Mouse (Mus musculus) T-helper 2 cell (primary cell): ENCODE results near the gene Vegfb.

Source experiments
- in situ Hi-C: fragments of 300-600 bp; cut with MboI, MseI; formaldehyde crosslinking; loops from one replicate; pipeline ENCODE4 v1.15.1; 2025; ENCODE audit warnings: high pct_unique_total_duplicates

Vegfb gene

GRCm38 (mm10) chr19:6942249-6942691 lies 45.2 kb downstream of the Vegfb start, which contains the start of gene Gpr137:
TSS of gene Gpr137 (minus strand) at chr19:6942480.
- in situ Hi-C loops = no loop called here

- in situ Hi-C loops = no loop called here
Measured at GRCm38 (mm10) chr19:6941372-6942248, 45.8 kb downstream of the Vegfb start, which contains the start of gene Bad. TSS of gene Bad (plus strand) at chr19:6941861.

- in situ Hi-C loops = no loop called here
Measured at GRCm38 (mm10) chr19:6940396-6941351, 46.8 kb downstream of the Vegfb start.

- in situ Hi-C loops = loop anchor here (5.0 kb wide), 1 partner anchor 38 kb away; the partner anchor contains the start of gene Plcb3
Measured at GRCm38 (mm10) chr19:6939106-6940002, 48.1 kb downstream of the Vegfb start.

GRCm38 (mm10) chr19:6937541-6938465 lies 49.6 kb downstream of the Vegfb start:
- in situ Hi-C loops = loop anchor here (5.0 kb wide), 1 partner anchor 39 kb away; the partner anchor contains the start of gene Plcb3

- in situ Hi-C loops = loop anchor here (5.0 kb wide), 1 partner anchor 41 kb away; the partner anchor contains the start of gene Plcb3
Measured at GRCm38 (mm10) chr19:6936299-6936698, 51.2 kb downstream of the Vegfb start.

- in situ Hi-C loops = no loop called here
Measured at GRCm38 (mm10) chr19:6934195-6934977, 53.1 kb downstream of the Vegfb start, which contains the start of gene Kcnk4. TSS of gene Kcnk4 (minus strand) at chr19:6934515.

- in situ Hi-C loops = no loop called here
Measured at GRCm38 (mm10) chr19:6933436-6934194, 53.8 kb downstream of the Vegfb start.

GRCm38 (mm10) chr19:6933102-6933435 lies 54.4 kb downstream of the Vegfb start:
- in situ Hi-C loops = no loop called here
